Mouse (Mus musculus) C2C12 (cell line): Measurements from ENCODE around the gene Ccser1. TPM values are rescaled to one million over a fixed set of nuclear protein-coding genes. Genes with fewer than 3 reads are reported as not detected.

ENCODE experiments used
- H3K27me3 ChIP-seq: one replicate; pipeline ENCODE4 v1.6.1; 2011; ENCODE audit not compliant: control insufficient read depth, insufficient read depth, insufficient read length
- H3K36me3 ChIP-seq: one replicate; pipeline ENCODE4 v1.6.1; 2011; ENCODE audit not compliant: control insufficient read depth, insufficient read depth
- H3K4me3 ChIP-seq: one replicate; pipeline ENCODE4 v1.5.1; 2011; ENCODE audit warnings: mild to moderate bottlenecking, control low read depth; ENCODE audit not compliant: poor library complexity, insufficient read depth, severe bottlenecking
- H3K79me2 ChIP-seq: one replicate; pipeline ENCODE4 v1.6.1; 2011; ENCODE audit not compliant: control insufficient read depth, insufficient read depth
- H3K79me3 ChIP-seq: one replicate; pipeline ENCODE4 v1.6.1; 2011; ENCODE audit warnings: low read depth, control low read depth
- H3ac ChIP-seq: one replicate; pipeline ENCODE3; 2011; ENCODE audit warnings: low read depth; ENCODE audit not compliant: control insufficient read depth, insufficient read length
- CEBPB ChIP-seq: IDR thresholded peaks from one replicate; pipeline ENCODE4 v1.6.1; 2011; ENCODE audit warnings: low read depth, mild to moderate bottlenecking, control low read depth, moderate library complexity
- CTCF ChIP-seq: IDR thresholded peaks from one replicate; pipeline ENCODE4 v1.5.1; 2011; ENCODE audit not compliant: control insufficient read depth, insufficient read depth, insufficient read length
- FOSL1 ChIP-seq: IDR thresholded peaks from one replicate; pipeline ENCODE4 v1.8.0; 2011; ENCODE audit warnings: mild to moderate bottlenecking, low read length; ENCODE audit not compliant: poor library complexity, insufficient read depth, severe bottlenecking
- MAX ChIP-seq: IDR thresholded peaks from one replicate; pipeline ENCODE4 v1.6.1; 2011; ENCODE audit warnings: mild to moderate bottlenecking, control low read depth
- MYOD1 ChIP-seq: IDR thresholded peaks from one replicate; pipeline ENCODE4 v1.6.1; 2011; ENCODE audit warnings: low read depth; ENCODE audit not compliant: control insufficient read depth, insufficient read length
- MYOG ChIP-seq: IDR thresholded peaks from one replicate; pipeline ENCODE4 v1.6.1; 2011; ENCODE audit not compliant: control insufficient read depth, insufficient read length; ENCODE audit errors: extremely low read depth
- USF1 ChIP-seq: IDR thresholded peaks from one replicate; pipeline ENCODE4 v1.6.1; 2011; ENCODE audit warnings: low read depth, mild to moderate bottlenecking, control low read depth, moderate library complexity
- long read RNA-seq, 2 experiments: library from polyadenylated mRNA; unstranded; transcript quantifications; one replicate each; pipeline ENCODE4 v2.0.0; 2019 to 2020
- polyA plus RNA-seq: library from polyadenylated mRNA; unstranded; fragments of >200 nt; fragmentation: generic; extraction: Trizol; gene quantifications from one replicate; pipeline ENCODE4 v1.2.1, GENCODE M21; 2012; ENCODE audit warnings: missing spikeins

The Ccser1 gene
- polyA plus RNA-seq, result 0.68 TPM
- long read RNA-seq, experiment 1, result 0 reads
- long read RNA-seq, experiment 2, partial matches to known transcripts, result 1 of 5 reads
- long read RNA-seq, experiment 2, other reads (novel, unspliced or antisense), result 4 of 5 reads

GRCm38 (mm10) chr6:61179949-61180755 lies at the start of gene Ccser1:
Gene Ccser1 (plus strand): TSS chr6:61180324.
- TF ChIP-seq CEBPB (no peak), CTCF (no peak), FOSL1 (no peak), USF1 (no peak), MYOG (no peak), MAX (no peak), MYOD1 (no peak)
- peak within 1 kb of the TSS; percentile 37 for H3K4me3 ChIP-seq
- no peaks in the 10 kb centered on the region for H3K79me3 ChIP-seq
- H3K36me3 ChIP-seq, result no peaks in the 10 kb centered on the region
- H3K27me3 ChIP-seq, result no peaks in the 10 kb centered on the region
- no peaks in the 10 kb centered on the region for H3K79me2 ChIP-seq
- peak within 1 kb of the TSS; percentile 21 for H3ac ChIP-seq

GRCm38 (mm10) chr6:61136436-61136835 lies 43.7 kb upstream of the Ccser1 start:
- Histone ChIP-seq H3K36me3 (no peaks in the 10 kb centered on the region), H3K79me2 (no peaks in the 10 kb centered on the region), H3K79me3 (no peaks in the 10 kb centered on the region), H3K4me3 (no peak overlapping the region), H3K27me3 (peaks cover 3% of the 10 kb centered on the region), H3ac (no peak overlapping the region)
- TF ChIP-seq CEBPB (no peak), FOSL1 (no peak), CTCF (no peak), MYOD1 (no peak), MAX (no peak), MYOG (no peak), USF1 (no peak)

GRCm38 (mm10) chr6:61143031-61143430 lies 37.1 kb upstream of the Ccser1 start:
- TF ChIP-seq CEBPB (no peak), USF1 (no peak), CTCF (no peak), FOSL1 (no peak), MAX (no peak)
- Histone ChIP-seq H3K4me3 (no peak overlapping the region), H3K79me2 (no peaks in the 10 kb centered on the region), H3K27me3 (no peaks in the 10 kb centered on the region), H3ac (no peak overlapping the region), H3K79me3 (no peaks in the 10 kb centered on the region), H3K36me3 (no peaks in the 10 kb centered on the region)

GRCm38 (mm10) chr6:61152924-61153323 lies 27.2 kb upstream of the Ccser1 start:
- Histone ChIP-seq H3K27me3 (no peaks in the 10 kb centered on the region), H3K4me3 (no peak overlapping the region), H3K36me3 (no peaks in the 10 kb centered on the region), H3K79me2 (no peaks in the 10 kb centered on the region), H3K79me3 (no peaks in the 10 kb centered on the region), H3ac (no peak overlapping the region)
- TF ChIP-seq CTCF, result no peak
- TF ChIP-seq MYOG, result no peak
- TF ChIP-seq MAX, result no peak
- TF ChIP-seq USF1, result no peak
- no peak for TF ChIP-seq CEBPB
- TF ChIP-seq FOSL1, result no peak
- TF ChIP-seq MYOD1, result no peak

GRCm38 (mm10) chr6:61154654-61155053 lies 25.5 kb upstream of the Ccser1 start:
- Histone ChIP-seq H3K36me3 (no peaks in the 10 kb centered on the region), H3K79me2 (no peaks in the 10 kb centered on the region), H3K4me3 (no peak overlapping the region), H3ac (no peak overlapping the region), H3K27me3 (no peaks in the 10 kb centered on the region), H3K79me3 (no peaks in the 10 kb centered on the region)
- TF ChIP-seq CTCF, result no peak
- no peak for TF ChIP-seq CEBPB
- no peak for TF ChIP-seq MYOG
